Mouse (Mus musculus): ENCODE results near the gene Mapk14. TPM values are rescaled to one million over a fixed set of nuclear protein-coding genes. Genes with fewer than 3 reads are reported as not detected.
"Not testable (repeated sequence)": the region's sequence is repeated elsewhere in the genome, so short reads cannot be mapped to it uniquely, and the experiment has no call there.

Gene Mapk14
- polyA plus RNA-seq, 1 experiment = 76.5 TPM

DNA sequence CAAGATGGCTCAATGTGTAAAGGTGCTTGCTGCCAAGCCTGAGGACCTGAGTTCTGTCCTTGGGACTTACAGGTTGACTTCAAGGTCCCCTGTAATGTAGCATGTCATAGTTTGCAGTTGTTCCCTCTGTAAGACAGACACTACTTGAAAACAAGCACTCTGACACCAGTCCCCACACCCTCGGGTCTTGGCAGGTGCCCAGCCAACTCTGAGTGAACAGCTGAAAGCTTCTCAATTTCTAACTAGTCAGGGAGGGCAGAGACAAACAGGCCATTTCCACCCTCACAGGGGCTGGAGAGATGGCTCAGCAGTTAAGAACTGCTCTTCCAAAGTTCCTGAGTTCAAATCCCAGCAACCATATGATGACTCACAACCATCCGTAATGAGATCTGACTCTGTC is 66.3 kb downstream of the Mapk14 start:
- Histone ChIP-seq H3K27ac (ENCODE audit: insufficient read depth, low read length) (no peak overlapping the region), H3K4me3 (ENCODE audit: insufficient read depth, low read length) (no peak overlapping the region), H3K4me1 (ENCODE audit: control insufficient read depth, insufficient read depth, low read length) (no peaks in the 10 kb centered on the region)
- TF ChIP-seq POLR2A (IDR thresholded peaks at IDR 0.05; ENCODE audit: low read depth, low read length) = no peak

DNA sequence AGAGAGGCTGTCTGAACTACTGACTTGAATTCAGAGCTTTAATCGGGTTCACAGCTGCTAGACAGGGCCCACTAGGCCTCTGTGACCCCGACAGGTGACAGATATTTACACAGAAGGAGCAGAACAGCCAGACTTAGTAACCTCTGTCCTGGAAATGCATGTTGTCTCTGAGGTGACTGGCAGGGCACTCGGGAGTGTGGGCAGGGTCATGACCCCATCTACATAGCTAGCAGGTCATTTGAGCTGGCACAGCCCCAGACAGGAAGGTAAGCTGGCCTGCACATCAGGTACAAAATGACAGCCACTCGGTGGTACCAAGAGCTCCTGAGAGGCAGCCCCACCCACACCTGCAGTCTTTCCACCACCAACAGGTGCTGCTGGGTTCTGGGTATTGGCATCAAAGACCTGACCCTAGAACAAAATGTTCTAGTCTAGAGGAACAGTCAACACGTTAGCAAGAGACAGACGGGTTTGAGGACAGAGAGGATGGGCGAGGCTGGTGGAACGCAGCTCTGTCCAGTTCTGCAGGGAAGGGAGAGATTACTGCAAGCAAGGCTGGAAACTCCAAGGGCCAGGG is 69.7 kb downstream of the Mapk14 start:
- Histone ChIP-seq H3K27ac (ENCODE audit: insufficient read depth, low read length) (no peak overlapping the region), H3K4me3 (ENCODE audit: insufficient read depth, low read length) (no peak overlapping the region), H3K4me1 (ENCODE audit: control insufficient read depth, insufficient read depth, low read length) (no peaks in the 10 kb centered on the region)
- TF ChIP-seq POLR2A (IDR thresholded peaks at IDR 0.05; ENCODE audit: low read depth, low read length) (no peak), CTCF (IDR thresholded peaks at IDR 0.05; ENCODE audit: borderline replicate concordance, insufficient read depth, low read length) (no peak)

- no peak overlapping the region for H3K27ac ChIP-seq (ENCODE audit: insufficient read depth, low read length)
- TF ChIP-seq CTCF (IDR thresholded peaks at IDR 0.05; ENCODE audit: borderline replicate concordance, insufficient read depth, low read length) (peak; percentile 85), POLR2A (IDR thresholded peaks at IDR 0.05; ENCODE audit: low read depth, low read length) (no peak)
- H3K4me3 ChIP-seq (ENCODE audit: insufficient read depth, low read length) = no peak overlapping the region
- H3K4me1 ChIP-seq (ENCODE audit: control insufficient read depth, insufficient read depth, low read length) = no peaks in the 10 kb centered on the region
Observed at GRCm38 (mm10) chr17:28761871-28762270, 70.7 kb downstream of the Mapk14 start.

DNA sequence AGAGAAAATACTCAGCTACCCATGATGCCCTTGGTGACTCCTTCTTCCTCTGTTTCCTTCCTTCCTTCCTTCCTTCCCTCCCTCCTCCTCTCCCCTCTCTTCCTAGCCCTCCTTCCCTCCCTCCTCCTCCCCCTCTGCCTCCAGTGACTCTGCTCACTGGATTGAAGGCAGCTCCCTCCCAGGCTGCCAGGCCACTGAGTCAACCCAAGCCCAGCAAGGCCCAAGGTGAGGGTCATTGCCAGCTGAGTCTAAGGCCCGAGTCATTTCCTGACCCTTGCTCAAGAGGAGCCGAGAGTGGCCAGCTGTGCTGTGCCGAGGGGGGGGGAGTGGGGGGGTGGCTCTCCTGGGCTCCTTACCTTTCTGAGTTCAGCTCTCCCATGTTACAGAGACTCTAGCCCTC is 75.1 kb downstream of the Mapk14 start:
- H3K27ac ChIP-seq (ENCODE audit: insufficient read depth, low read length) = peak overlapping the region; percentile 66; the same call in 1 of the 2 replicates
- H3K4me1 ChIP-seq (ENCODE audit: control insufficient read depth, insufficient read depth, low read length) = no peaks in the 10 kb centered on the region
- TF ChIP-seq POLR2A (IDR thresholded peaks at IDR 0.05; ENCODE audit: low read depth, low read length) (no peak), CTCF (IDR thresholded peaks at IDR 0.05; ENCODE audit: borderline replicate concordance, insufficient read depth, low read length) (no peak)
- no peak overlapping the region for H3K4me3 ChIP-seq (ENCODE audit: insufficient read depth, low read length)

DNA sequence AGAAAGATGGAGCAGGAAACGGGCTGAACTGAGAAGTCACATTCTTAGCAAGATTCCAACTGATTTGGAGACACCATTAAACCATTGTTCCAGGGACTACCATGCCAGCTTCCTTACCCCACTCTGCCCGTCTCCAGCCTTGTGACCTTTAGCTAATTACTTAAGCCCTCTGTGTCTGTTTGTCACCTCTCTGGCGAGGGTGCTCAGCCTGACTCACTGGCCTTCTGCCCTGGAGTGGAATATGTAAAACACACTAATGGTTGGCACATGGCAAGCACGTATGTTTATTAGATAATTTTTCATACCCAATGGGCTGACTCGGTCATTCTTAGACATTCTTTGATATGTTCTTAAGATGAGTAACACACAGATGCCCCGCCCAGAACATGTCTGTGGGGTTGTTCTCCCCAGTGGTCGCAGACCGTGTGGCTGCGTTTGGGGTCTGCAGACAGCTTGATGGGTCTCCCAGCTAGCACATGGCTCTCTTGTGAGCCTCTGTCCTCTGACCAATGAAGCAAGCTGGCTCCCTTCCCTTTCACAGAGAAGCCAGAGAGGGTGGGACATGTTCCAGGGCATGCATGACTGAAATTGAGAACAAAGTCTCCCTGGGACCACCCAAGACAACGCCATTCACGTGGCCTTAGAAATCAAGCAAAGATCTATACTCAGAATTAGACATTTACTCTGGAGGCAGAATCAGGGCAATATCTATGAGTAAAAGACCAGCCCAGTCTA is 75.8 kb downstream of the Mapk14 start:
- no peak overlapping the region for H3K4me3 ChIP-seq (ENCODE audit: insufficient read depth, low read length)
- TF ChIP-seq POLR2A (IDR thresholded peaks at IDR 0.05; ENCODE audit: low read depth, low read length) (no peak), CTCF (IDR thresholded peaks at IDR 0.05; ENCODE audit: borderline replicate concordance, insufficient read depth, low read length) (no peak)

DNA sequence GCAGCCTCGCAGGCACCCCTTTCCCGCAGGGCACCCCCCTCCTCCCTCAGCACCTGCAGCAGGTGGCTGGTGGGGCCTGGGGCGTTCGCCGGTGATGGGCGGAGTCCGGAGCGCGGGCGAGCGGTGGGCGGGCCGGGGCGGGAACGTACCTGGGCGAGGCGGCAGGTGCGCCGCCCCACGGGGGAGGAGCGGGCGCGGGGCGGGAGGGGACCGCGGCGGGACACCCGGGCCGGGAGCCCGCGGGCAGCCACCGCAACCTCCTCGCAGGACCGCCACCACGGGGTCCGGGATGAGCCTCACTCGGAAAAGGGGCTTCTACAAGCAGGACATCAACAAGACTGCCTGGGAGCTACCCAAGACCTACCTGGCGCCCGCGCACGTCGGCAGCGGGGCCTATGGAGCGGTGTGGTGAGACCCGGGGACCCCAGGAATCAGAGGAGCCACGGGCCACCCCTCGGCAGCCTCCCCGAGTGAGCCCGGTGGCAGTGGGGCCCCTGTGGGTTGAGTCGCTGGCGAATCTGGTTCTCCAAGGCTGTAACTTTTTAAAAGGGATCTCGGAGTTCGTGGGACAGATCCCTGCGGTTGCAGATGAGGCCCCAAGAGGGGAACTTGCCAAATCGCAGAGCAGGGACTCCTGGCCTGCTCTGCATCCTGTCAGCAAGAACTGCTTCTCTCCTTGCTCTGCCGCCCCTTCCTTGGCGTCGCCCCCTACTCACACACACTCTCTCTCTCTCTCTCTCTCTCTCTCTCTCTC is 78.2 kb downstream of the Mapk14 start, which contains the start of gene Mapk13:
Gene Mapk13, plus strand, starts transcription at position 177 of the 754 bp plus-strand sequence.
- Histone ChIP-seq H3K4me3 (ENCODE audit: insufficient read depth, low read length) (peak within 1 kb of the TSS; percentile 40), H3K27ac (ENCODE audit: insufficient read depth, low read length) (no peak within 1 kb of the TSS), H3K4me1 (ENCODE audit: control insufficient read depth, insufficient read depth, low read length) (no peaks in the 10 kb centered on the region)
- TF ChIP-seq POLR2A (IDR thresholded peaks at IDR 0.05; ENCODE audit: low read depth, low read length) (no peak), CTCF (IDR thresholded peaks at IDR 0.05; ENCODE audit: borderline replicate concordance, insufficient read depth, low read length) (no peak)

More for the DNA sequence above, 75.8 kb downstream of the Mapk14 start:
- Histone ChIP-seq H3K27ac (ENCODE audit: insufficient read depth, low read length) (peak overlapping the region; percentile 66; the same call in 1 of the 2 replicates), H3K4me1 (ENCODE audit: control insufficient read depth, insufficient read depth, low read length) (no peaks in the 10 kb centered on the region)

GRCm38 (mm10) chr17:28769875-28770421 is 78.8 kb downstream of the Mapk14 start:
- no peaks in the 10 kb centered on the region for H3K4me1 ChIP-seq (ENCODE audit: control insufficient read depth, insufficient read depth, low read length)
- H3K4me3 ChIP-seq (ENCODE audit: insufficient read depth, low read length) = peak overlapping the region; percentile 40; the same call in 1 of the 2 replicates
- no peak overlapping the region for H3K27ac ChIP-seq (ENCODE audit: insufficient read depth, low read length)
- no peak for TF ChIP-seq CTCF (IDR thresholded peaks at IDR 0.05; ENCODE audit: borderline replicate concordance, insufficient read depth, low read length)
- TF ChIP-seq POLR2A (IDR thresholded peaks at IDR 0.05; ENCODE audit: low read depth, low read length) = 0 out of 2 replicates have a peak, but pooled peaks have one; percentile 35

- no peak overlapping the region for H3K4me3 ChIP-seq (ENCODE audit: insufficient read depth, low read length)
- H3K4me1 ChIP-seq (ENCODE audit: control insufficient read depth, insufficient read depth, low read length) = no peaks in the 10 kb centered on the region
- H3K27ac ChIP-seq (ENCODE audit: insufficient read depth, low read length) = no peak overlapping the region
- no peak for TF ChIP-seq CTCF (IDR thresholded peaks at IDR 0.05; ENCODE audit: borderline replicate concordance, insufficient read depth, low read length)
- no peak for TF ChIP-seq POLR2A (IDR thresholded peaks at IDR 0.05; ENCODE audit: low read depth, low read length)
Observed at GRCm38 (mm10) chr17:28771289-28771688, 80.2 kb downstream of the Mapk14 start.

DNA sequence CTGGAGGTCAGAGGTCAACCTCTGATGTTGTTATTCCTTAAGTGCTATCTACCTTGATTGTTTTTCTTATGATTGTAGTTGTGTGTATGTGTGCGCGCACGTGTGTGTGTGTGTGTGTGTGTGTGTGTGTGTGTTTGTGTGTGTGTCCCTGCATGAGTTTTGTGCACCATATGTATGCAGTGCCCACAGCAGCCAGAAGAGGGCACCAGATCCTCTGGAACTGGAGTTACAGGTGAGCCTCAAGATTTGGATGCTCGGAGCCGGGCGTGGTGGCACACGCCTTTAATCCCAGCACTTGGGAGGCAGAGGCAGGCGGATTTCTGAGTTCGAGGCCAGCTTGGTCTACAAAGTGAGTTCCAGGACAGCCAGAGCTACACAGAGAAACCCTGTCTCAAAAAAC is 83.2 kb downstream of the Mapk14 start:
- H3K27ac ChIP-seq (ENCODE audit: insufficient read depth, low read length); H3K4me1 ChIP-seq (ENCODE audit: control insufficient read depth, insufficient read depth, low read length); H3K4me3 ChIP-seq (ENCODE audit: insufficient read depth, low read length): not testable (repeated sequence)
